Mouse (Mus musculus): ENCODE results near the gene Cradd. TPM values are rescaled to one million over a fixed set of nuclear protein-coding genes. Genes with fewer than 3 reads are reported as not detected.
A peak's percentile ranks its signal among the peaks of the same experiment; 100 is the strongest.

The Cradd gene
- polyA plus RNA-seq, 1 experiment from 2014 or later: 9.8 TPM

DNA sequence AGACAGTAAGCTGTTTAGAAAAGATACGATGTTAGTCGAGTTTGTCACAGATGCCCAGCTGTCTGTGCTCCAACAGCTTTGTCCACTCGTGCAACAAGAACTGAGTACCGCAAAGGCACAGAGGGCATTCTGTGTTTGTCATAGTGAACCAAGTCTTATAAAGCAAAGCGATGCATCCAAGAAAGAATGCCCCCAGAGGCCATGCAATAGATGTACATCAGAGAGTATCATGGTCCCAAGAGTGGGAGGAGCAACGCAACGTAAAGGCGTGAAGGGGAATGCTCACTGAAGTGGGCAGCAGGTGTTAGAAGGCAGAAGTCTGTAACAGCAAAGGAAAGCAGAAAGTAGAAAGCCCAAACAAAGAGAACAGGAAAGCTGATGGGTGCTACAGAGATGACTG is 66.0 kb downstream of the Cradd start:
- no peak overlapping the region for H3K4me2 ChIP-seq (replicated peaks; ENCODE audit: low read depth)
- no peak overlapping the region for H3K9ac ChIP-seq (ENCODE audit: low read length)
- DNase-seq (ENCODE audit: low spot score) (no peak), ATAC-seq (ENCODE audit: low FRiP score, low TSS enrichment) (no peak)
- no peak overlapping the region for H3K4me3 ChIP-seq (ENCODE audit: low read depth, low read length)
- peaks cover 7% of the 10 kb centered on the region; the same call in 1 of the 2 replicates for H3K4me1 ChIP-seq (replicated peaks; ENCODE audit: control insufficient read depth, insufficient read depth)
- no peaks in the 10 kb centered on the region for H3K36me3 ChIP-seq (ENCODE audit: control insufficient read depth, insufficient read depth, low read length)
- 62% methylated on average over 8 of the region's 8 CpGs for WGBS
- H3K9me3 ChIP-seq (ENCODE audit: control insufficient read depth, low read length): no peaks in the 10 kb centered on the region
- H3K27ac ChIP-seq (replicated peaks): no peak overlapping the region
- TF ChIP-seq EP300 (optimal IDR thresholded peaks at IDR 0.05): no peak
- TF ChIP-seq CTCF (IDR thresholded peaks at IDR 0.05; ENCODE audit: low read depth): peak; percentile 39
- H3K27me3 ChIP-seq (ENCODE audit: control insufficient read depth, insufficient read depth, low read length): no peaks in the 10 kb centered on the region

DNA sequence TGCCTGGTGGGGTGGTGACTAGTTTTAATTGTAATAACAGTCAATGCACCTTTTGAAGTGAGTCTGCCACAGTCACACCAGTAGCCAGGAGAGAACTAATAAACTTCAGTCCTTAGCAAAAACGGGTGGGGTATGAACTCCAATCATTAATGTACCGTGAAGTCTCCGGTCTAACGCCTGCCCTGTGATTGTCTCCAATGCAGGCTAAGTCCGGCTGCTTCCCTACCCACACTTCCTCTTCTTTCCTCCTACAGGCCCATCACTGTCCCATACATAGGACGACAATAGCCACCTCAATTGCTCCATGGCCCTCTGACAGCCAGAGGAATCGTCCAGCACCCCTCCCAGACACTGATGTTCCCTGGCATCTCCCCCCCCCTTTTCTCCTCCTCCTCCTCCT is 67.8 kb downstream of the Cradd start:
- Histone ChIP-seq H3K27ac (replicated peaks) (no peak overlapping the region), H3K36me3 (ENCODE audit: control insufficient read depth, insufficient read depth, low read length) (no peaks in the 10 kb centered on the region), H3K4me3 (ENCODE audit: low read depth, low read length) (no peak overlapping the region), H3K4me2 (replicated peaks; ENCODE audit: low read depth) (no peak overlapping the region), H3K27me3 (ENCODE audit: control insufficient read depth, insufficient read depth, low read length) (no peaks in the 10 kb centered on the region), H3K9me3 (ENCODE audit: control insufficient read depth, low read length) (no peaks in the 10 kb centered on the region), H3K4me1 (replicated peaks; ENCODE audit: control insufficient read depth, insufficient read depth) (peaks cover 7% of the 10 kb centered on the region; the same call in 1 of the 2 replicates), H3K9ac (ENCODE audit: low read length) (no peak overlapping the region)
- 60% methylated on average over 7 of the region's 7 CpGs for WGBS
- TF ChIP-seq EP300 (optimal IDR thresholded peaks at IDR 0.05) (no peak), CTCF (IDR thresholded peaks at IDR 0.05; ENCODE audit: low read depth) (no peak)
- DNase-seq (ENCODE audit: low spot score) (no peak), ATAC-seq (ENCODE audit: low FRiP score, low TSS enrichment) (no peak)

DNA sequence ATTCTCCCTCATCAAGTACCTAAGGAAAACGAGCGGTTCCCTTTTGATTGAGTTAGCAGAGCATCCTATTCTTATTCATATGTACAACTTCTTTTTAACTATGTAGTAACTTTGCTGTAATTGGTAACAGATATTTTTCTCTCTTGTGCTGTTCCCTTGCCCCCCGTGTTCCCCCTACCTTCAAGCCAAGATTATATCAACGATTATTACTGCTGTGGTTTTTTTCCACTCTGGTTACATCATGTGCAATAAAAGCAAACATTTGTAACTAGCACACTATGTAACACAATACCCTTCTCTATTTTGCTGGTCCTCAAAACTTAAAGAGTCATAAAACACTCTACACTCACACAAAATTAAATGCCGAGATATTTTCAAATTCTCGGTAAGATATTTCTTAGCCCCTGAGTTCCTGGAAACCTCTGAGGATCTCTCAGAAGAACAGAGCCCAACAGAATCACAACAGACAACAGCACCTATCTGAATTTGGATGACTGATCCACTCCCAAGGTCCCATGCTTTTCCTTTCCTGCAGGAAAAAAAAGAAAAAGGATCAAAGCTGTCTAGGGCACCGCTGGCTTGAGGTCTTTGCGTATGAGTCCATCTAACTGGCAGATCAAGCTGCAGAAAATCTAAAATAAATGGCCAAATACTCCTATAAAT is 68.8 kb downstream of the Cradd start:
- no peaks in the 10 kb centered on the region for H3K36me3 ChIP-seq (ENCODE audit: control insufficient read depth, insufficient read depth, low read length)
- WGBS: 57% methylated on average over 8 of the region's 8 CpGs
- no peak overlapping the region for H3K4me3 ChIP-seq (ENCODE audit: low read depth, low read length)
- H3K4me2 ChIP-seq (replicated peaks; ENCODE audit: low read depth): peak overlapping the region; percentile 39
- H3K9ac ChIP-seq (ENCODE audit: low read length): no peak overlapping the region
- DNase-seq (ENCODE audit: low spot score) (no peak), ATAC-seq (ENCODE audit: low FRiP score, low TSS enrichment) (no peak)
- no peaks in the 10 kb centered on the region for H3K27me3 ChIP-seq (ENCODE audit: control insufficient read depth, insufficient read depth, low read length)
- TF ChIP-seq EP300 (optimal IDR thresholded peaks at IDR 0.05) (no peak), CTCF (IDR thresholded peaks at IDR 0.05; ENCODE audit: low read depth) (no peak)
- H3K27ac ChIP-seq (replicated peaks): peak overlapping the region; percentile 73
- peaks cover 7% of the 10 kb centered on the region; the same call in 1 of the 2 replicates for H3K4me1 ChIP-seq (replicated peaks; ENCODE audit: control insufficient read depth, insufficient read depth)
- no peaks in the 10 kb centered on the region for H3K9me3 ChIP-seq (ENCODE audit: control insufficient read depth, low read length)

DNA sequence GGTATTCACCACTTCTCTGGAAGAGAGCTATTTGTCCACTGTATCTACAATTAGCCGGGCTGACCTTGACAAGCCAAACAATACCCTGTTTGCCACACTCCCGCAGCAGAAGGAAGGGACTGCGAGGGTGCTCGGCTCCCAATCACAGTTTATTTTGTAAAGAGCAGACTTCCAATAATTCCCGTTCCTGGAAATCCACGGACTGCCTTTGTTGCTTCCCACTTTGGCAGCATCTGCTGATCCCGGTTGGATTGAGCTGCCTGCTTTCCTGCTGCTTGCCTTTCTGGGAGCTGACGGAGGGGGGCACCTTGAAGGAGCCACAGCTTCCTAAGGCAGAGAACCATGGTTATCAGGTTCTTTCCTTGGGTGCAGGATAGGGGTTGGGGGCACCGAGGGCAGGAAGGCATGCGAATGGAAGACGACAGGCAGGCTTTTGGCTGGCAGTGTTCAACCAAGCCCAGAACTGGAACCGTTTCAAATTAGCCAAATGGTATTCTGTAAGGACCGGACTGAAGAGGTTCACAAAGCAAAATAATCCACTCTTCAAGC is 69.4 kb downstream of the Cradd start:
- 22% methylated on average over 13 of the region's 13 CpGs for WGBS
- Histone ChIP-seq H3K27ac (replicated peaks) (peak overlapping the region; percentile 73), H3K4me2 (replicated peaks; ENCODE audit: low read depth) (peak overlapping the region; percentile 39), H3K9me3 (ENCODE audit: control insufficient read depth, low read length) (no peaks in the 10 kb centered on the region), H3K9ac (ENCODE audit: low read length) (peak overlapping the region; percentile 27; the same call in 1 of the 2 replicates), H3K4me1 (replicated peaks; ENCODE audit: control insufficient read depth, insufficient read depth) (peaks cover 7% of the 10 kb centered on the region; the same call in 1 of the 2 replicates), H3K4me3 (ENCODE audit: low read depth, low read length) (no peak overlapping the region), H3K27me3 (ENCODE audit: control insufficient read depth, insufficient read depth, low read length) (no peaks in the 10 kb centered on the region), H3K36me3 (ENCODE audit: control insufficient read depth, insufficient read depth, low read length) (no peaks in the 10 kb centered on the region)
- peak; percentile 47 for TF ChIP-seq CTCF (IDR thresholded peaks at IDR 0.05; ENCODE audit: low read depth)
- no peak for TF ChIP-seq EP300 (optimal IDR thresholded peaks at IDR 0.05)
- peak; percentile 84 for ATAC-seq (ENCODE audit: low FRiP score, low TSS enrichment)
- DNase-seq (ENCODE audit: low spot score): peak; percentile 67

DNA sequence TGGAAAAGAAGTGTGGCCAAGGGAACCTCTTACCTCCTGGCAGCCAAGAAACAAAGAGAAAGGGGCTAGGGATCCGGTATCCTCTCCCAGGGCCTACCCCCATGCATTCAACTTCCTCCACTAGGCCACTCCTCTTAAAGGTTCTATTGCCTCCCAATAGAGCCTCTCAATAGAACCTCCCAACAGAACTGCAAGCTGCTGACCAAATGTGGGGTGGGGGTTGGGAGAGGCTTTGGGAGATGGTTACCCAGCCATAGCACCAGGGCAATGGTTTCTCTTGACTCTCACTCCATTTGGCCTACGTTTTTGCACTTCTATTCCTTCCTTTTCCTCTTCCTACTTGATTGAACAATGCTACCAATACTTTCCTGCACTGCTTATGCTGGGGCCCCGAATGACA is 69.9 kb downstream of the Cradd start:
- no peak for TF ChIP-seq EP300 (optimal IDR thresholded peaks at IDR 0.05)
- TF ChIP-seq CTCF (IDR thresholded peaks at IDR 0.05; ENCODE audit: low read depth): no peak
- H3K4me2 ChIP-seq (replicated peaks; ENCODE audit: low read depth): no peak overlapping the region; the same call in 1 of the 2 replicates
- peaks cover 7% of the 10 kb centered on the region; the same call in 1 of the 2 replicates for H3K4me1 ChIP-seq (replicated peaks; ENCODE audit: control insufficient read depth, insufficient read depth)
- H3K9me3 ChIP-seq (ENCODE audit: control insufficient read depth, low read length): no peaks in the 10 kb centered on the region
- H3K36me3 ChIP-seq (ENCODE audit: control insufficient read depth, insufficient read depth, low read length): no peaks in the 10 kb centered on the region
- 47% methylated on average over 3 of the region's 3 CpGs for WGBS
- H3K27me3 ChIP-seq (ENCODE audit: control insufficient read depth, insufficient read depth, low read length): no peaks in the 10 kb centered on the region
- H3K9ac ChIP-seq (ENCODE audit: low read length): no peak overlapping the region
- peak overlapping the region; percentile 73 for H3K27ac ChIP-seq (replicated peaks)
- no peak overlapping the region for H3K4me3 ChIP-seq (ENCODE audit: low read depth, low read length)
- peak; percentile 50 for ATAC-seq (ENCODE audit: low FRiP score, low TSS enrichment)
- no peak for DNase-seq (ENCODE audit: low spot score)

DNA sequence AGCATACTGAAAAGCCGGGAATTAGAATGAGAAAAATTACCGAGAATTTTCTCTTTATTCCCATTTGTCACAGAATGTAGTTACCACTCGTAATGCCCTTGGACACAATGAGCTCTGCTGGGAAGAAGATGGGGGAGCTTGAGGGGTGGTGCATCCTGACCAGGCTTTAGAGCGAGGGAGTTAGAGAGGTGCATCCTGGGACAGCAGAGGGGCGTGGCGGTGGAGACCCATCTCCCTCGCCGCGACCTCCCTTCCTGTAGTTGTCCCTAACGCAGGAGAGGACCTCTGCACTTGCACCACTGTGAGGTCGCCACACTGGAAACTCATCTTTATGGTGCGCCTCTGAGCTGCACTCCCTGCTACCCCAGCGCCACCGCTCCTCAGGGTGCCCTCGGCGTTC is 72.3 kb downstream of the Cradd start:
- Histone ChIP-seq H3K27me3 (ENCODE audit: control insufficient read depth, insufficient read depth, low read length) (no peaks in the 10 kb centered on the region), H3K9me3 (ENCODE audit: control insufficient read depth, low read length) (no peaks in the 10 kb centered on the region), H3K36me3 (ENCODE audit: control insufficient read depth, insufficient read depth, low read length) (no peaks in the 10 kb centered on the region), H3K27ac (replicated peaks) (no peak overlapping the region), H3K4me2 (replicated peaks; ENCODE audit: low read depth) (no peak overlapping the region), H3K4me3 (ENCODE audit: low read depth, low read length) (no peak overlapping the region), H3K4me1 (replicated peaks; ENCODE audit: control insufficient read depth, insufficient read depth) (peaks cover 7% of the 10 kb centered on the region; the same call in 1 of the 2 replicates), H3K9ac (ENCODE audit: low read length) (no peak overlapping the region)
- 83% methylated on average over 16 of the region's 16 CpGs for WGBS
- TF ChIP-seq CTCF (IDR thresholded peaks at IDR 0.05; ENCODE audit: low read depth) (no peak), EP300 (optimal IDR thresholded peaks at IDR 0.05) (no peak)
- DNase-seq (ENCODE audit: low spot score) (no peak), ATAC-seq (ENCODE audit: low FRiP score, low TSS enrichment) (no peak)
